Mouse (Mus musculus) erythroblast, embryonic 14.5 days (primary cell): ENCODE data around the gene Kcnk1.

ENCODE experiments used
- GATA1 ChIP-seq: IDR thresholded peaks from 2 replicates; pipeline ENCODE4 v1.6.1; 2012; ENCODE audit warnings: low read length, inconsistent platforms, mixed read lengths
- TAL1 ChIP-seq: IDR thresholded peaks from 3 replicates; pipeline ENCODE4 v1.6.1; 2012; ENCODE audit warnings: low read length, inconsistent platforms, mixed read lengths

DNA sequence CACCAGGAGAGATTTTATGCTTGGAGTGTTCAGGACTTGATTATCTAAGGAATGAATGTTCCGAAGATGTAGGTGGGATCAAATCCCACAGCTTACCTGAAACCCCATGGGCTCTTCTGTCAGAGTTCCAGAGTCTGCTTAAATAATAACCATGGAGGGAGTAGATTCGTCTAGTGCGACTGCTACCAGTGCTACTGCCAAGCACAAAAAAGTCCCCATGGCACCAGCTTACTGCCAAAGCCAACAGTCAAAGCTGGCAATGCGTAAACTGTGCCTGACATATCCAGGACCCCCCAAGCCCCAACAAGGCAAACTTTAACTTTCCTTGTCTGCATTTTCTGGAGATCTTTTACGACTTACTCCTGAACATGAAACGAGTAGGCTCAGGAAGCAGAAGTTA lies 32.5 kb downstream of the Kcnk1 start:
- TF ChIP-seq TAL1 (no peak), GATA1 (no peak)
